Mouse (Mus musculus) ES-Bruce4 (cell line): ENCODE measurements around the gene Limd2.

Experiments
- CTCF ChIP-seq: IDR thresholded peaks from one replicate; pipeline ENCODE4 v1.8.1; 2011; ENCODE audit warnings: low read depth, low read length
- EP300 ChIP-seq: IDR thresholded peaks from 2 replicates; pipeline ENCODE4 v1.6.1; 2011; ENCODE audit warnings: low read depth, low read length; ENCODE audit not compliant: insufficient read depth
- POLR2A ChIP-seq: IDR thresholded peaks from one replicate; pipeline ENCODE4 v1.8.1; 2011; ENCODE audit warnings: low read length; ENCODE audit not compliant: insufficient read depth

DNA sequence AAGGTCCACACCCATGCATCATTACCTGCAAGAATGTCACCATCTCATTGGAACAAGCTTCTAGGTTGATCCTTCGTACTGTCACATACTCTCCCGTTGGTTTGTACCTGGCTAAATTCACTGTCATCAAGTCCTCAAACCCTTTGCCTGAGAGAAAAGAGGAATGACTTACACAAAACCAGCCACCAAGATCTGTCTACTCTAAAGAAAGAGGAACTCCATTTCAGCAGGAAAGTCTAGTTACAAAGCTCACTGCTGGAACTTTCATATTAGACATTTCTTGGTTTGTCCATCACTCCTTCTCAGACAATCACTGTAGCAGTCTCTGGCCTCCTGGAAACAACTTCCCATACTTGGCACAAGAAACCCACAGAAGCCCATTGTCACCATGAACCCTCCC is 12.6 kb upstream of the Limd2 start:
- TF ChIP-seq POLR2A (no peak), CTCF (no peak), EP300 (no peak)
